Mouse (Mus musculus) CH12.LX (cell line): ENCODE results near the gene Klhl18. TPM values are rescaled to one million over a fixed set of nuclear protein-coding genes. Genes with fewer than 3 reads are reported as not detected.

ENCODE experiments used
- DNase-seq: peaks from one replicate; pipeline ENCODE4 v3.0.0-alpha.2; 2013; ENCODE audit errors: extremely low read depth
- H3K27ac ChIP-seq: 2 replicates; pipeline ENCODE4 v1.5.1; 2012; ENCODE audit warnings: low read depth, mild to moderate bottlenecking, control low read depth, moderate library complexity; ENCODE audit not compliant: insufficient read depth
- H3K27me3 ChIP-seq: replicated peaks from 2 replicates; pipeline ENCODE3; 2012; ENCODE audit warnings: inconsistent platforms
- H3K36me3 ChIP-seq, 2 experiments: replicated peaks in 1 of 2; 2 replicates each; pipeline versions ENCODE3 to v1.6.1; 2012; ENCODE audit warnings: inconsistent platforms in 1 of 2, low read length in 1 of 2, mild to moderate bottlenecking in 1 of 2, mixed read lengths in 1 of 2, moderate library complexity in 1 of 2; ENCODE audit not compliant: control insufficient read depth in 1 of 2, insufficient read depth in 1 of 2
- H3K4me1 ChIP-seq, 2 experiments: 2 replicates each; pipeline ENCODE4 v1.6.1; 2012; ENCODE audit warnings: inconsistent platforms in 1 of 2, moderate library complexity in 1 of 2; ENCODE audit not compliant: insufficient read depth in 2 of 2, control insufficient read depth in 1 of 2
- H3K4me2 ChIP-seq: 2 replicates; pipeline ENCODE4 v1.6.1; 2012; ENCODE audit warnings: low read depth, mild to moderate bottlenecking, control low read depth; ENCODE audit not compliant: poor library complexity, insufficient read depth, severe bottlenecking
- H3K4me3 ChIP-seq, 3 experiments: fragments of 150-350 bp in 1 of 3; sonication (generic) in 1 of 3; replicated peaks in 1 of 3; 2 replicates each; pipeline versions ENCODE3 to v1.5.1; 2011 to 2012; ENCODE audit warnings: low read depth in 2 of 3, low read length in 2 of 3, mild to moderate bottlenecking in 2 of 3, moderate library complexity in 2 of 3, control low read depth in 1 of 3, improper control_type of control experiment in 1 of 3, inconsistent platforms in 1 of 3, mixed read lengths in 1 of 3; ENCODE audit not compliant: poor library complexity in 1 of 3
- H3K79me2 ChIP-seq: replicated peaks from 2 replicates; pipeline ENCODE4 v1.6.1; 2012; ENCODE audit warnings: mild to moderate bottlenecking, moderate library complexity; ENCODE audit not compliant: control insufficient read depth, poor library complexity, insufficient read depth, severe bottlenecking; ENCODE audit errors: extremely low read depth
- H3K9ac ChIP-seq: 2 replicates; pipeline ENCODE4 v1.6.1; 2012; ENCODE audit warnings: low read depth, mild to moderate bottlenecking, control low read depth, moderate library complexity; ENCODE audit not compliant: insufficient read depth
- H3K9me3 ChIP-seq: replicated peaks from 2 replicates; pipeline ENCODE3; 2012; ENCODE audit warnings: low read length, inconsistent platforms, mixed read lengths
- BHLHE40 ChIP-seq: IDR thresholded peaks from 2 replicates; pipeline ENCODE4 v1.6.1; 2011; ENCODE audit warnings: mild to moderate bottlenecking, low read depth, low read length, improper control_type of control experiment
- CHD1 ChIP-seq: IDR thresholded peaks from 2 replicates; pipeline ENCODE4 v1.6.1; 2012; ENCODE audit warnings: low read depth, low read length, improper control_type of control experiment, inconsistent platforms
- CHD2 ChIP-seq: IDR thresholded peaks from 2 replicates; pipeline ENCODE4 v1.6.1; 2011; ENCODE audit warnings: low read length, improper control_type of control experiment
- CTCF ChIP-seq, 2 experiments: IDR thresholded peaks in 1 of 2; conservative IDR thresholded peaks in 1 of 2; 2 replicates each; pipeline ENCODE4 v1.5.1; 2011 to 2012; ENCODE audit warnings: low read depth in 2 of 2, low read length in 2 of 2, improper control_type of control experiment in 1 of 2, inconsistent platforms in 1 of 2, mild to moderate bottlenecking in 1 of 2, moderate library complexity in 1 of 2
- GABPA ChIP-seq: IDR thresholded peaks from 2 replicates; pipeline ENCODE4 v1.6.1; 2012; ENCODE audit warnings: low read depth, low read length, improper control_type of control experiment, inconsistent platforms; ENCODE audit not compliant: insufficient replicate concordance
- HCFC1 ChIP-seq: IDR thresholded peaks from 2 replicates; pipeline ENCODE4 v1.6.1; 2012; ENCODE audit warnings: low read depth, mild to moderate bottlenecking, inconsistent platforms, low read length, improper control_type of control experiment
- JUN ChIP-seq: IDR thresholded peaks from 2 replicates; pipeline ENCODE4 v1.6.1; 2011; ENCODE audit warnings: low read depth, mild to moderate bottlenecking, low read length, improper control_type of control experiment, moderate library complexity; ENCODE audit not compliant: insufficient read depth
- JUND ChIP-seq: conservative IDR thresholded peaks from 2 replicates; pipeline ENCODE4 v1.6.1; 2011; ENCODE audit warnings: low read depth, low read length, improper control_type of control experiment
- MAX ChIP-seq: IDR thresholded peaks from 2 replicates; pipeline ENCODE4 v1.6.1; 2011; ENCODE audit warnings: low read length, improper control_type of control experiment
- MAZ ChIP-seq: IDR thresholded peaks from 2 replicates; pipeline ENCODE4 v1.6.1; 2012; ENCODE audit warnings: low read depth, mild to moderate bottlenecking, inconsistent platforms, low read length, improper control_type of control experiment, moderate library complexity
- MEF2A ChIP-seq: IDR thresholded peaks from 2 replicates; pipeline ENCODE4 v1.6.1; 2014; ENCODE audit warnings: low read depth, mild to moderate bottlenecking, inconsistent platforms, low read length, improper control_type of control experiment, borderline replicate concordance
- NELFE ChIP-seq: IDR thresholded peaks from 2 replicates; pipeline ENCODE4 v1.6.1; 2011; ENCODE audit warnings: low read depth, low read length, improper control_type of control experiment
- NRF1 ChIP-seq: IDR thresholded peaks from 2 replicates; pipeline ENCODE4 v1.6.1; 2014; ENCODE audit warnings: low read depth, mild to moderate bottlenecking, inconsistent platforms, low read length, improper control_type of control experiment, moderate library complexity
- PAX5 ChIP-seq: IDR thresholded peaks from 2 replicates; pipeline ENCODE4 v1.6.1; 2012; ENCODE audit warnings: low read length, inconsistent platforms, mixed read lengths
- RAD21 ChIP-seq: IDR thresholded peaks from 2 replicates; pipeline ENCODE4 v1.6.1; 2011; ENCODE audit warnings: low read depth, mild to moderate bottlenecking, low read length, improper control_type of control experiment, moderate library complexity
- RCOR1 ChIP-seq: conservative IDR thresholded peaks from 2 replicates; pipeline ENCODE4 v1.6.1; 2012; ENCODE audit warnings: low read depth, mild to moderate bottlenecking, inconsistent platforms, low read length, improper control_type of control experiment
- SMC3 ChIP-seq: IDR thresholded peaks from 2 replicates; pipeline ENCODE4 v1.6.1; 2011; ENCODE audit warnings: low read depth, low read length, improper control_type of control experiment
- TBP ChIP-seq: conservative IDR thresholded peaks from 2 replicates; pipeline ENCODE4 v1.6.1; 2011; ENCODE audit warnings: low read depth, low read length, improper control_type of control experiment
- USF1 ChIP-seq: IDR thresholded peaks from 2 replicates; pipeline ENCODE4 v1.6.1; 2014; ENCODE audit warnings: low read depth, mild to moderate bottlenecking, inconsistent platforms, low read length, improper control_type of control experiment
- USF2 ChIP-seq: conservative IDR thresholded peaks from 2 replicates; pipeline ENCODE4 v1.6.1; 2011; ENCODE audit warnings: low read depth, low read length, improper control_type of control experiment
- ZC3H11A ChIP-seq: IDR thresholded peaks from 2 replicates; pipeline ENCODE4 v1.6.1; 2012; ENCODE audit warnings: low read depth, mild to moderate bottlenecking, inconsistent platforms, low read length, improper control_type of control experiment
- dilution Hi-C: fragments of 300-500 bp; cut with MboI; formaldehyde crosslinking; loops from 2 replicates; pipeline ENCODE4 v1.14.3; 2020; ENCODE audit warnings: low sequenced_read_pairs; ENCODE audit not compliant: extremely low pct_unique_long_range_greater_than_20kb, extremely low pct_ligation_motif_present
- in situ Hi-C: fragments of 300-500 bp; cut with MboI; formaldehyde crosslinking; loops from 3 replicates; pipeline ENCODE4 v1.14.3; 2019; ENCODE audit warnings: low sequenced_read_pairs, low pct_ligation_motif_present, low pct_unique_long_range_greater_than_20kb, mixed read lengths
- polyA plus RNA-seq: library from polyadenylated mRNA; unstranded; fragments of >175 nt; gene quantifications from 2 replicates; pipeline ENCODE4 v1.2.1, GENCODE M21; 2012; ENCODE audit warnings: low read depth; ENCODE audit not compliant: insufficient read length
- total RNA-seq, 2 experiments: library from RNA; depleted of rRNA; stranded (reverse); fragments of 300-350 nt in 1 of 2; fragments of >200 nt in 1 of 2; gene quantifications; 2 replicates each; pipeline ENCODE4 v1.2.3; 2012 to 2014

The Klhl18 gene
- total and polyA plus RNA-seq, 3 experiments = 3.0 to 10.1 (median 4.8) TPM

- Histone ChIP-seq H3K4me3 (no peak overlapping the region), H3K79me2 (no peaks in the 10 kb centered on the region), H3K27me3 (no peaks in the 10 kb centered on the region), H3K36me3 (no peaks in the 10 kb centered on the region), H3K9me3 (no peaks in the 10 kb centered on the region), H3K4me1 (peaks cover 2 to 30% of the 10 kb centered on the region in 2 experiments; a peak in 3 of 4 replicates), H3K4me2 (no peak overlapping the region), H3K27ac (no peak overlapping the region), H3K9ac (no peak overlapping the region)
- peak; percentile 41 for DNase-seq
- in situ Hi-C loops (loop anchor here (5.0 kb wide), 2 partner anchors 119 to 209 kb away; partner anchors contain the start of genes Nradd and Setd2), dilution Hi-C loops (no loop called here)
- peak; percentile 52 for TF ChIP-seq ZC3H11A
- TF ChIP-seq JUN = no peak
- TF ChIP-seq CTCF (conservative IDR thresholded peaks at IDR 0.05 in 1 of 2, IDR thresholded peaks at IDR 0.05 in 1 of 2; ENCODE audit: low read depth in 2 of 2, low read length in 2 of 2) = peak; percentile 17 to 88; a peak in 2 of 4 replicates
- no peak for TF ChIP-seq NELFE
- peak; percentile 85 for TF ChIP-seq RAD21
- peak; percentile 82 for TF ChIP-seq SMC3
- no peak for TF ChIP-seq PAX5
- no peak for TF ChIP-seq JUND
These were observed 62.7 kb downstream of the Klhl18 start for GRCm38 (mm10) chr9:110413785-110414184.

GRCm38 (mm10) chr9:110412926-110413325 is 63.6 kb downstream of the Klhl18 start:
- TF ChIP-seq MEF2A (no peak), CHD2 (no peak)
- in situ Hi-C loops = loop anchor here (5.0 kb wide), 2 partner anchors 119 to 209 kb away; partner anchors contain the start of genes Nradd and Setd2
- no peaks in the 10 kb centered on the region for H3K36me3 ChIP-seq
- no peak overlapping the region for H3K4me3 ChIP-seq
- no peak for DNase-seq
- peaks cover 2 to 30% of the 10 kb centered on the region in 2 experiments; a peak in 3 of 4 replicates for H3K4me1 ChIP-seq
- H3K4me2 ChIP-seq = no peak overlapping the region
- no peaks in the 10 kb centered on the region for H3K79me2 ChIP-seq
- no peaks in the 10 kb centered on the region for H3K9me3 ChIP-seq
- H3K27ac ChIP-seq = no peak overlapping the region
- H3K27me3 ChIP-seq = no peaks in the 10 kb centered on the region
- H3K9ac ChIP-seq = no peak overlapping the region
- dilution Hi-C loops = no loop called here

GRCm38 (mm10) chr9:110410908-110411887 is 65.3 kb downstream of the Klhl18 start:
- Histone ChIP-seq H3K27me3 (no peaks in the 10 kb centered on the region), H3K27ac (no peak overlapping the region), H3K4me2 (0 out of 2 replicates have a peak overlapping the region, but pooled peaks have one; percentile 8), H3K79me2 (peaks cover 13% of the 10 kb centered on the region), H3K4me1 (peaks cover 4 to 35% of the 10 kb centered on the region in 2 experiments; a peak in 3 of 4 replicates), H3K36me3 (peaks cover 0 to under 1% of the 10 kb centered on the region in 2 experiments), H3K4me3 (no peak overlapping the region), H3K9ac (no peak overlapping the region), H3K9me3 (no peaks in the 10 kb centered on the region)
- peak; percentile 92 for DNase-seq
- dilution Hi-C loops (no loop called here), in situ Hi-C loops (loop anchor here (5.0 kb wide), 2 partner anchors 121 to 211 kb away; partner anchors contain the start of genes Nradd and Setd2)
- TF ChIP-seq MAX (0 out of 2 replicates have a peak, but pooled peaks have one; percentile 18), NELFE (peak; percentile 45; the same call in 1 of the 2 replicates), USF1 (no peak), TBP (no peak), MAZ (0 out of 2 replicates have a peak, but pooled peaks have one; percentile 49), USF2 (no peak), HCFC1 (0 out of 2 replicates have a peak, but pooled peaks have one; percentile 39), NRF1 (peak; percentile 45; the same call in 1 of the 2 replicates), SMC3 (peak; percentile 92), JUND (0 out of 2 replicates have a peak, but pooled peaks have one; percentile 19), CTCF (conservative IDR thresholded peaks at IDR 0.05 in 1 of 2, IDR thresholded peaks at IDR 0.05 in 1 of 2; ENCODE audit: low read depth in 2 of 2, low read length in 2 of 2) (peak; percentile 71 to 95), BHLHE40 (no peak), RAD21 (peak; percentile 99), CHD1 (no peak), RCOR1 (no peak), GABPA (no peak)
